Mouse (Mus musculus): ENCODE measurements around the gene Ngly1. TPM values are rescaled to one million over a fixed set of nuclear protein-coding genes. Genes with fewer than 3 reads are reported as not detected.
A peak's percentile ranks its signal among the peaks of the same experiment; 100 is the strongest.

Ngly1 gene
- polyA plus RNA-seq, 1 experiment from 2014 or later = 38.7 TPM

- no peaks in the 10 kb centered on the region for H3K27me3 ChIP-seq (replicated peaks)
- WGBS = 4% methylated on average over 34 of the region's 34 CpGs
- peak overlapping the region; percentile 66 for H3K4me2 ChIP-seq
- peak overlapping the region; percentile 36; the same call in 1 of the 2 replicates for H3K9ac ChIP-seq
- ATAC-seq (ENCODE audit: insufficient read depth, low FRiP score, low read depth) = peak; percentile 93
- H3K36me3 ChIP-seq = no peaks in the 10 kb centered on the region
- peak overlapping the region; percentile 88 for H3K27ac ChIP-seq
- H3K9me3 ChIP-seq = no peaks in the 10 kb centered on the region
- peak overlapping the region; percentile 61 for H3K4me3 ChIP-seq (replicated peaks)
- peaks cover 5% of the 10 kb centered on the region; the same call in 1 of the 2 replicates for H3K4me1 ChIP-seq
Measured at GRCm38 (mm10) chr14:16242947-16243602, 6.0 kb upstream of the Ngly1 start.

DNA sequence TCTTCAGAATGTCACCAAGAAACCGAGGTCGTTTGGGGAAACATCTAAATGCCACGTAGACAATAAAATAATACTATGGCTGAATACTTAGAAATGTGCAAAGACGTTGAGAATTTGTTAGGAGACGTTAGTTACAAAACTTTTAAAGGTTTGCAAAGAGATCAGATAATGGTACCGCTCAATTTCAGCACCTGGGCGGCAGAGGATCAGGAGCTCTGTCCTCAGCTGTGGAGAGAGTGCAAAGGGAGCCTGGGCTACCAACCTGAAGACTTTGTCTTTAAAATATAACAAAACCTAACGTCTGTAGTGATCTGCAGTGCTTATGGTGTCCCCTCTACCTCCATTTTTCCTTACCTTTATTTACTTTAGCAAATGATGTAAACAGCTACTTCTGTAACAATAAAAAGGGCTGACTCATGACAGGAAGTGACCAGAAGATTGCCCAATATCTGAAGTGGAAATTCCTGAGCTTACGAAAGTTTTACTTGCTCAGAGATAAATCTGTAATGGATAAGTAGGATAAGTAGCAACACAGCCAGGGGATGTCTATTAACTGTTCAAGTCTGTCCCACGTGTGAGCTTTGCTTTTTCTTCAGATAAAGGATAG is 5.4 kb upstream of the Ngly1 start:
- peak overlapping the region; percentile 88 for H3K27ac ChIP-seq
- H3K9me3 ChIP-seq = no peaks in the 10 kb centered on the region
- peak overlapping the region; percentile 36; the same call in 1 of the 2 replicates for H3K9ac ChIP-seq
- ATAC-seq (ENCODE audit: insufficient read depth, low FRiP score, low read depth) = no peak
- no peaks in the 10 kb centered on the region for H3K27me3 ChIP-seq (replicated peaks)
- WGBS = 12% methylated on average over 10 of the region's 10 CpGs
- H3K36me3 ChIP-seq = no peaks in the 10 kb centered on the region
- H3K4me2 ChIP-seq = peak overlapping the region; percentile 66
- H3K4me3 ChIP-seq (replicated peaks) = peak overlapping the region; percentile 61
- peaks cover 5% of the 10 kb centered on the region; the same call in 1 of the 2 replicates for H3K4me1 ChIP-seq

- H3K4me2 ChIP-seq = peak overlapping the region; percentile 66; the same call in 1 of the 2 replicates
- 47% methylated on average over 2 of the region's 2 CpGs for WGBS
- H3K9me3 ChIP-seq = no peaks in the 10 kb centered on the region
- no peaks in the 10 kb centered on the region for H3K27me3 ChIP-seq (replicated peaks)
- H3K4me1 ChIP-seq = peaks cover 5% of the 10 kb centered on the region; the same call in 1 of the 2 replicates
- H3K4me3 ChIP-seq (replicated peaks) = no peak overlapping the region
- H3K9ac ChIP-seq = no peak overlapping the region
- H3K36me3 ChIP-seq = no peaks in the 10 kb centered on the region
- no peak for ATAC-seq (ENCODE audit: insufficient read depth, low FRiP score, low read depth)
- no peak overlapping the region for H3K27ac ChIP-seq
Measured at GRCm38 (mm10) chr14:16244370-16244769, 4.7 kb upstream of the Ngly1 start.

- Histone ChIP-seq H3K27me3 (replicated peaks) (no peaks in the 10 kb centered on the region), H3K9me3 (no peaks in the 10 kb centered on the region), H3K4me1 (peaks cover 5% of the 10 kb centered on the region; the same call in 1 of the 2 replicates), H3K27ac (no peak overlapping the region), H3K4me3 (replicated peaks) (no peak overlapping the region), H3K36me3 (no peaks in the 10 kb centered on the region), H3K4me2 (no peak overlapping the region), H3K9ac (no peak overlapping the region)
- WGBS = 55% methylated on average over 1 of the region's 1 CpGs
- ATAC-seq (ENCODE audit: insufficient read depth, low FRiP score, low read depth) = no peak
Measured at GRCm38 (mm10) chr14:16245127-16245526, 4.0 kb upstream of the Ngly1 start.

DNA sequence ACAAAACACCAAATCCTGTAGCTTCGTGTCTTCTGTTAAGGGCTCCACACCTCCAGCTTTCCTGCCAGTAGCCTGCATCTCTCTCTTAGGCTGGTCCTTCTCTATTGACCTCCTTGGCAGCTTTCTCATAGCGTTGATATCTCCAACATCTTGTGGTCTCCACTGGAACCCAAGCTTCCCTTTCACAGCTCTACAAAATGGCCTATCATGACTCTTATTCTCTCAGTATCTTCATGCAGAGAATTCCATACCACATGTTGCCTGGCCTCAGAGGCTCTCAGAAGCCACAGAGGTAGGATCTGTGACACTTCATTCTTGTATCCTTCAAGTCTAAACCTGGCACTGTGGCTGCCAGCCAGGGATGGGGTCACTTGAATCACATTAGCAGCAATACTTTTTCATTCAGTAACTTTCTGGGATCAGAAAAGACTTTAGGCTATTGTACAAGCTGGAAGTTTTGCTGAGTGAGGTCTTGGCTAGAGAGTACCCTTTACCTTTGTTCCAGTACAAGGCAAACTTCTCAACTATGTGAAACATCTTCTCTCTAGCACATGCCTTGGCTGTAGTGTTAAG is 2.7 kb upstream of the Ngly1 start:
- Histone ChIP-seq H3K4me3 (replicated peaks) (no peak overlapping the region), H3K9me3 (no peaks in the 10 kb centered on the region), H3K9ac (no peak overlapping the region), H3K4me2 (no peak overlapping the region), H3K27me3 (replicated peaks) (no peaks in the 10 kb centered on the region), H3K36me3 (no peaks in the 10 kb centered on the region), H3K27ac (no peak overlapping the region), H3K4me1 (peaks cover 5% of the 10 kb centered on the region; the same call in 1 of the 2 replicates)
- ATAC-seq (ENCODE audit: insufficient read depth, low FRiP score, low read depth) = no peak
- 84% methylated on average over 2 of the region's 2 CpGs for WGBS

- H3K4me3 ChIP-seq (replicated peaks) = no peak overlapping the region
- no peak for ATAC-seq (ENCODE audit: insufficient read depth, low FRiP score, low read depth)
- H3K4me2 ChIP-seq = peak overlapping the region; percentile 58; the same call in 1 of the 2 replicates
Measured at GRCm38 (mm10) chr14:16248135-16248534, 945 bp upstream of the Ngly1 start.

GRCm38 (mm10) chr14:16248603-16249157 is 400 bp upstream of the Ngly1 start:
- H3K27ac ChIP-seq = no peak overlapping the region
- peak overlapping the region; percentile 92; the same call in 1 of the 2 replicates for H3K9ac ChIP-seq
- H3K4me3 ChIP-seq (replicated peaks) = peak overlapping the region; percentile 75
- 12% methylated on average over 9 of the region's 9 CpGs for WGBS
- ATAC-seq (ENCODE audit: insufficient read depth, low FRiP score, low read depth) = no peak
- peak overlapping the region; percentile 58 for H3K4me2 ChIP-seq
- no peaks in the 10 kb centered on the region for H3K27me3 ChIP-seq (replicated peaks)
- H3K9me3 ChIP-seq = no peaks in the 10 kb centered on the region
- H3K36me3 ChIP-seq = no peaks in the 10 kb centered on the region
- H3K4me1 ChIP-seq = peaks cover 3% of the 10 kb centered on the region; the same call in 1 of the 2 replicates

More at GRCm38 (mm10) chr14:16248135-16248534, 945 bp upstream of the Ngly1 start:
- Histone ChIP-seq H3K27me3 (replicated peaks) (no peaks in the 10 kb centered on the region), H3K36me3 (no peaks in the 10 kb centered on the region), H3K9me3 (no peaks in the 10 kb centered on the region), H3K27ac (no peak overlapping the region), H3K4me1 (peaks cover 3% of the 10 kb centered on the region; the same call in 1 of the 2 replicates), H3K9ac (no peak overlapping the region)
- WGBS = 71% methylated on average over 3 of the region's 3 CpGs

DNA sequence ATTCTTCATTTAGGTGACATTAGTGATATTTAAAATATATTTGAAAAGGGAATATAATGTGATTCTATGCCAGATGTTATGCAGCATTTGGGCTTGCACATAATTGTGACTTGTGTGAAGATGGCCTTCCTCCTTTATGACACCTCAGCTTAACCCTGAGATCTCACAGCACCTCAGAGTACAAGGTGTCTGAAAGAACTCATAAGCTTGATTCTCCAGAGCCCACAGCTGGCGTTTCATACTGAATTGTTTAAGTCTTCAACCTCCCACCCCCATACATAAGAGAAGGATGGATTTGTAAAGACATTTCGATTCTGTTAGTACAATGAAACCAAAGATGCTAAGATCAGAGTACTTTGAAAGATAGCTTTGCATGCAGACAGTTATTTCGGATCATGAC is 1.0 kb downstream of the Ngly1 start:
- Histone ChIP-seq H3K36me3 (no peaks in the 10 kb centered on the region), H3K4me1 (no peaks in the 10 kb centered on the region), H3K9me3 (no peaks in the 10 kb centered on the region), H3K4me3 (replicated peaks) (peak overlapping the region; percentile 75), H3K9ac (peak overlapping the region; percentile 92; the same call in 1 of the 2 replicates), H3K4me2 (peak overlapping the region; percentile 58), H3K27me3 (replicated peaks) (no peaks in the 10 kb centered on the region), H3K27ac (no peak overlapping the region)
- ATAC-seq (ENCODE audit: insufficient read depth, low FRiP score, low read depth) = no peak
- 68% methylated on average over 3 of the region's 3 CpGs for WGBS

DNA sequence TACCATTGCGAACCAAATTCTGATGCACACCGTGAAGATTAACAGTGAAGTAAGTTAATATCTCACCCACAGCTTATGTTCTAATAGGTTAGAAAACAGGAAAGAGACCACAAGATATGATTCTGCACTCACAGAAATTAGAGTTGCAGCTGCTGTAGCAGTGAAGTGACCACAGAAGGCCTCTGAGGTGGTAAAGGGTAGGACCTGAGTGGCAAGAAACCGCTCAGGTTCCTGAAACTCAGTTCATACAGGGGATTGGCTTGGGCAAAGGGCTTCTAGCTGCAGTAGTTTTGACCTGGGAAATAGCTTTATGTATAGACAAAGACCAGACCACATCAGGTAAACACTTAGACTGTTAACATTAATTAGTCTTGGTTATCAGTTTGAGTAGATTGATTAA is 6.7 kb downstream of the Ngly1 start:
- H3K4me1 ChIP-seq = no peaks in the 10 kb centered on the region
- H3K36me3 ChIP-seq = peaks cover 3% of the 10 kb centered on the region; the same call in 1 of the 2 replicates
- H3K27ac ChIP-seq = no peak overlapping the region
- no peak for ATAC-seq (ENCODE audit: insufficient read depth, low FRiP score, low read depth)
- 86% methylated on average over 3 of the region's 3 CpGs for WGBS
- H3K4me2 ChIP-seq = no peak overlapping the region
- H3K27me3 ChIP-seq (replicated peaks) = no peaks in the 10 kb centered on the region
- H3K9ac ChIP-seq = no peak overlapping the region
- H3K4me3 ChIP-seq (replicated peaks) = no peak overlapping the region
- H3K9me3 ChIP-seq = no peaks in the 10 kb centered on the region

GRCm38 (mm10) chr14:16256209-16256608 is 7.1 kb downstream of the Ngly1 start:
- ATAC-seq (ENCODE audit: insufficient read depth, low FRiP score, low read depth) = no peak

DNA sequence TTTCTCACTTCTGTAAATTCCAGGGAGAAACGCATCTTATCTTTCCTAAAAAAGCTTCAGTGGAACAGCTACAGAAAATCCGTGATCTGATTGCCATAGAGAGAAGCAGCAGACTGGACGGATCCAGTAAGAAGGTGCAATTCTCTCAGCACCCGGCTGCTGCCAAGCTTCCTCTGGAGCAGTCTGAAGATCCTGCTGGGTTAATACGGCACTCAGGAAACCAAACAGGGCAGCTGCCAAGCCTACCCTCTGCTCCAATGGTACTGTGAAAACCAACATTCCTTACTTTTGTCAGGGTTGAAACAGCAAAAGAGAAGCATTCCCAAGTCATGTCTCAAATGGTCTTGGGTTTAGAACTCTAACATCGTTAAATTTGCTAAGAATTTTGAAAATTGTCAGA is 11.5 kb downstream of the Ngly1 start:
- Histone ChIP-seq H3K9ac (no peak overlapping the region), H3K4me2 (no peak overlapping the region), H3K27ac (no peak overlapping the region), H3K9me3 (no peaks in the 10 kb centered on the region), H3K27me3 (replicated peaks) (no peaks in the 10 kb centered on the region), H3K4me3 (replicated peaks) (no peak overlapping the region), H3K4me1 (no peaks in the 10 kb centered on the region), H3K36me3 (peaks cover 7% of the 10 kb centered on the region; the same call in 1 of the 2 replicates)
- WGBS = 78% methylated on average over 6 of the region's 6 CpGs
- no peak for ATAC-seq (ENCODE audit: insufficient read depth, low FRiP score, low read depth)

More at GRCm38 (mm10) chr14:16256209-16256608, 7.1 kb downstream of the Ngly1 start:
- WGBS = 34% methylated on average over 2 of the region's 2 CpGs
- no peaks in the 10 kb centered on the region for H3K9me3 ChIP-seq
- H3K27ac ChIP-seq = no peak overlapping the region
- H3K27me3 ChIP-seq (replicated peaks) = no peaks in the 10 kb centered on the region
- no peak overlapping the region for H3K9ac ChIP-seq
- peaks cover 3% of the 10 kb centered on the region; the same call in 1 of the 2 replicates for H3K36me3 ChIP-seq
- H3K4me2 ChIP-seq = no peak overlapping the region
- no peaks in the 10 kb centered on the region for H3K4me1 ChIP-seq
- H3K4me3 ChIP-seq (replicated peaks) = no peak overlapping the region
